Mouse (Mus musculus): ENCODE data around the gene Dlx4.

Gene Dlx4

GRCm38 (mm10) chr11:95145851-95146403 is at the start of gene Dlx4:
TSS of gene Dlx4 (minus strand) at chr11:95146263.
- no peak for DNase-seq (ENCODE audit: extremely low read depth, low read depth, low spot score)

GRCm38 (mm10) chr11:95189863-95190262 is 43.8 kb upstream of the Dlx4 start:
- DNase-seq (ENCODE audit: extremely low read depth, low read depth, low spot score): no peak

- DNase-seq (ENCODE audit: extremely low read depth, low read depth, low spot score): no peak
These were observed 40.8 kb upstream of the Dlx4 start for GRCm38 (mm10) chr11:95186826-95187225.

GRCm38 (mm10) chr11:95185700-95186099 is 39.6 kb upstream of the Dlx4 start:
- DNase-seq (ENCODE audit: extremely low read depth, low read depth, low spot score): no peak

- DNase-seq (ENCODE audit: extremely low read depth, low read depth, low spot score): no peak
These were observed 38.5 kb upstream of the Dlx4 start for GRCm38 (mm10) chr11:95184561-95184960.

- DNase-seq (ENCODE audit: extremely low read depth, low read depth, low spot score): no peak
These were observed 33.2 kb upstream of the Dlx4 start for GRCm38 (mm10) chr11:95179311-95179710.

- no peak for DNase-seq (ENCODE audit: extremely low read depth, low read depth, low spot score)
These were observed 19.8 kb upstream of the Dlx4 start for GRCm38 (mm10) chr11:95165857-95166256.

- DNase-seq (ENCODE audit: extremely low read depth, low read depth, low spot score): no peak
These were observed 15.6 kb upstream of the Dlx4 start for GRCm38 (mm10) chr11:95161708-95162107.

- DNase-seq (ENCODE audit: extremely low read depth, low read depth, low spot score): no peak
These were observed 14.6 kb upstream of the Dlx4 start for GRCm38 (mm10) chr11:95160693-95161092.

- DNase-seq (ENCODE audit: extremely low read depth, low read depth, low spot score): no peak
These were observed 13.8 kb upstream of the Dlx4 start for GRCm38 (mm10) chr11:95159763-95160371.

GRCm38 (mm10) chr11:95157872-95158271 is 11.8 kb upstream of the Dlx4 start:
- DNase-seq (ENCODE audit: extremely low read depth, low read depth, low spot score): no peak

- no peak for DNase-seq (ENCODE audit: extremely low read depth, low read depth, low spot score)
These were observed 11.3 kb upstream of the Dlx4 start for GRCm38 (mm10) chr11:95157356-95157755.

- no peak for DNase-seq (ENCODE audit: extremely low read depth, low read depth, low spot score)
These were observed 9.4 kb upstream of the Dlx4 start for GRCm38 (mm10) chr11:95155511-95155910.

- DNase-seq (ENCODE audit: extremely low read depth, low read depth, low spot score): no peak
These were observed 7.6 kb upstream of the Dlx4 start for GRCm38 (mm10) chr11:95153681-95154080.

GRCm38 (mm10) chr11:95153116-95153515 is 7.1 kb upstream of the Dlx4 start:
- no peak for DNase-seq (ENCODE audit: extremely low read depth, low read depth, low spot score)

GRCm38 (mm10) chr11:95150269-95151049 is 4.4 kb upstream of the Dlx4 start:
- no peak for DNase-seq (ENCODE audit: extremely low read depth, low read depth, low spot score)

GRCm38 (mm10) chr11:95149462-95150268 is 3.6 kb upstream of the Dlx4 start:
- DNase-seq (ENCODE audit: extremely low read depth, low read depth, low spot score): no peak

- no peak for DNase-seq (ENCODE audit: extremely low read depth, low read depth, low spot score)
These were observed 2.7 kb upstream of the Dlx4 start for GRCm38 (mm10) chr11:95148754-95149153.

- DNase-seq (ENCODE audit: extremely low read depth, low read depth, low spot score): no peak
These were observed 1.0 kb downstream of the Dlx4 start for GRCm38 (mm10) chr11:95144946-95145483.

- DNase-seq (ENCODE audit: extremely low read depth, low read depth, low spot score): no peak
These were observed 1.7 kb downstream of the Dlx4 start for GRCm38 (mm10) chr11:95144091-95144945.

Measured in fat pad, adult 2 months (tissue).